Mouse (Mus musculus): ENCODE results near the gene Stub1.

Gene Stub1

GRCm38 (mm10) chr17:25839455-25840235 lies 6.4 kb upstream of the Stub1 start:
- intact Hi-C loops (cut with DNase I), result no loop called here

- intact Hi-C loops (cut with DNase I), result no loop called here
Observed at GRCm38 (mm10) chr17:25838904-25839303, 5.7 kb upstream of the Stub1 start.

- intact Hi-C loops (cut with DNase I), result loop anchor here (2.0 kb wide), 1 partner anchor 29 kb away; no protein-coding TSS in a partner anchor
Observed at GRCm38 (mm10) chr17:25837533-25837932, 4.3 kb upstream of the Stub1 start.

GRCm38 (mm10) chr17:25837076-25837410 lies 3.8 kb upstream of the Stub1 start, which contains the start of gene Rhbdl1:
Gene Rhbdl1 (minus strand): TSS chr17:25837295.
- intact Hi-C loops (cut with DNase I), result loop anchor here (2.0 kb wide), 1 partner anchor 30 kb away; no protein-coding TSS in a partner anchor

- intact Hi-C loops (cut with DNase I), result loop anchor here (2.0 kb wide), 1 partner anchor 30 kb away; no protein-coding TSS in a partner anchor
Observed at GRCm38 (mm10) chr17:25836397-25837075, 3.3 kb upstream of the Stub1 start.

- intact Hi-C loops (cut with DNase I), result loop anchor here (2.0 kb wide), 1 partner anchor 31 kb away; no protein-coding TSS in a partner anchor
Observed at GRCm38 (mm10) chr17:25835816-25836215, 2.6 kb upstream of the Stub1 start.

GRCm38 (mm10) chr17:25835301-25835700 lies 2.1 kb upstream of the Stub1 start:
- intact Hi-C loops (cut with DNase I), result no loop called here

- intact Hi-C loops (cut with DNase I), result no loop called here
Observed at GRCm38 (mm10) chr17:25834595-25835222, 1.5 kb upstream of the Stub1 start.

- intact Hi-C loops (cut with DNase I), result no loop called here
Observed at GRCm38 (mm10) chr17:25833961-25834594, 874 bp upstream of the Stub1 start.

- intact Hi-C loops (cut with DNase I), result no loop called here
Observed at GRCm38 (mm10) chr17:25832436-25833290, 541 bp downstream of the Stub1 start.

GRCm38 (mm10) chr17:25831451-25832281 lies 1.5 kb downstream of the Stub1 start:
- intact Hi-C loops (cut with DNase I), result no loop called here

- intact Hi-C loops (cut with DNase I), result no loop called here
Observed at GRCm38 (mm10) chr17:25830806-25831431, 2.3 kb downstream of the Stub1 start.

GRCm38 (mm10) chr17:25830200-25830753 lies 2.9 kb downstream of the Stub1 start:
- intact Hi-C loops (cut with DNase I), result no loop called here

GRCm38 (mm10) chr17:25829558-25830017 lies 3.6 kb downstream of the Stub1 start:
- intact Hi-C loops (cut with DNase I), result no loop called here

- intact Hi-C loops (cut with DNase I), result no loop called here
Observed at GRCm38 (mm10) chr17:25828712-25829557, 4.3 kb downstream of the Stub1 start, which contains the start of gene Jmjd8. Gene Jmjd8 (plus strand): TSS chr17:25828867.

GRCm38 (mm10) chr17:25828223-25828594 lies 5.0 kb downstream of the Stub1 start:
- intact Hi-C loops (cut with DNase I), result no loop called here

- intact Hi-C loops (cut with DNase I), result no loop called here
Observed at GRCm38 (mm10) chr17:25827546-25828222, 5.5 kb downstream of the Stub1 start.
